Mouse (Mus musculus) lung, embryonic 14.5 days (tissue): ENCODE measurements around the gene Sufu. TPM values are rescaled to one million over a fixed set of nuclear protein-coding genes. Genes with fewer than 3 reads are reported as not detected.
A peak's percentile ranks its signal among the peaks of the same experiment; 100 is the strongest.

ENCODE experiments used
- ATAC-seq: fragments of 200-750 bp; cut with Nextera tagmentation; 2 replicates; pipeline ENCODE4 v1.8.0; 2017; ENCODE audit warnings: mild to moderate bottlenecking, moderate TSS enrichment, moderate library complexity; ENCODE audit not compliant: insufficient read depth
- DNase-seq: peaks from one replicate; pipeline ENCODE4 v3.0.0-alpha.2; 2015
- H3K27ac ChIP-seq: fragments of 300-500 bp; sonication (generic); 2 replicates; pipeline ENCODE4 v1.5.1; 2014; ENCODE audit warnings: low read depth, mild to moderate bottlenecking, moderate library complexity
- H3K27me3 ChIP-seq: fragments of 300-500 bp; sonication (generic); 2 replicates; pipeline ENCODE4 v1.6.1; 2014; ENCODE audit warnings: low read length, control low read depth; ENCODE audit not compliant: insufficient read depth
- H3K36me3 ChIP-seq: fragments of 300-500 bp; sonication (generic); 2 replicates; pipeline ENCODE4 v1.6.1; 2014; ENCODE audit warnings: control low read depth; ENCODE audit not compliant: insufficient read depth
- H3K4me1 ChIP-seq: fragments of 300-500 bp; sonication (generic); 2 replicates; pipeline ENCODE4 v1.6.1; 2014; ENCODE audit warnings: antibody characterized with exemption, control low read depth; ENCODE audit not compliant: insufficient read depth
- H3K4me2 ChIP-seq: fragments of 300-500 bp; sonication (generic); 2 replicates; pipeline ENCODE4 v1.6.1; 2014; ENCODE audit warnings: mild to moderate bottlenecking
- H3K4me3 ChIP-seq: fragments of 300-500 bp; sonication (generic); 2 replicates; pipeline ENCODE4 v1.5.1; 2014; ENCODE audit warnings: low read depth, low read length
- H3K9ac ChIP-seq: fragments of 300-500 bp; sonication (generic); 2 replicates; pipeline ENCODE4 v1.6.1; 2014
- H3K9me3 ChIP-seq: fragments of 300-500 bp; sonication (generic); 2 replicates; pipeline ENCODE4 v1.6.1; 2016; ENCODE audit warnings: low read depth, low read length, control low read depth
- CTCF ChIP-seq: IDR thresholded peaks from 2 replicates; pipeline ENCODE4 v1.5.1; 2016; ENCODE audit warnings: antibody characterized with exemption, low read depth
- WGBS: fragments of 180-500 bp; shearing (Covaris S2); extraction: QIAGEN DNeasy Blood & Tissue Kit; methylation state at CpG from one replicate; pipeline ENCODE4 v1.1.7; 2014; 5-methylcytosine and 5-hydroxymethylcytosine counted together
- polyA plus RNA-seq: library from polyadenylated mRNA; unstranded; fragments of >200 nt; fragmentation: Nextera tagmentation; extraction: Ambion mirVana; gene quantifications from 2 replicates; pipeline ENCODE4 v1.2.1, GENCODE M21; 2014

Sufu gene
- polyA plus RNA-seq, 1 experiment from 2014 or later: 47.5 TPM

DNA sequence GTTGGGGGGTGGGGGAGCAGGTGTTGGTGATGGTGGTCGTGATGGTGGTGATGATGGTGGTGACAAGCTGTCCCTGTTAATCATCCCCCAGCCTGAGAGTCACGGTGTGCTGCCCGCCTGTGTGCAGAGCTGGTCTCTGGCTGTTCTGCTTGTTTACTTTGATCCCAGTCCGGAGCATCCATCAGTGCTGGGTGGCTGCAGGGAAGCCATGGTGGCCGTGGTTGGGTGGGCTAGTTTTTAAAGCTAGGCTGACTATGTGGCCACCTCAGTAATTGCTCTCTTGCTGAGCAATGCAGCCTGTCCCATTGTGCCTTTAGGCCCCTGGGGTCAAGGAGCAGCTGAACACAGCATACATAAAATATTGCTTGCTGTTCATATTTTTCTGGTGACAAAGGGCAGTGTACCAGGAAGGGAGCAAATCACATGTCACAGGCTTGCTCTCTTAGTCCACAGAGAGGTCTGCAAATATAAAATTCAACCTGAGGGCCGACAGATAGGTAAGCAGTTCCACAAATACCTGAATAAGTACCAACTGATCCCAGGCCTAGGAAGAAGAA, 137.9 kb downstream of the Sufu start:
- peaks cover 7% of the 10 kb centered on the region; the same call in 1 of the 2 replicates for H3K36me3 ChIP-seq
- H3K27me3 ChIP-seq: no peaks in the 10 kb centered on the region
- 37% methylated on average over 6 of the region's 6 CpGs for WGBS
- H3K9ac ChIP-seq: no peak overlapping the region
- H3K4me1 ChIP-seq: peaks cover 37% of the 10 kb centered on the region
- H3K4me3 ChIP-seq: no peak overlapping the region
- no peak overlapping the region for H3K27ac ChIP-seq
- no peaks in the 10 kb centered on the region for H3K9me3 ChIP-seq
- no peak for TF ChIP-seq CTCF
- ATAC-seq: no peak
- no peak for DNase-seq
- no peak overlapping the region for H3K4me2 ChIP-seq

GRCm38 (mm10) chr19:46537357-46537756, 140.7 kb downstream of the Sufu start:
- H3K36me3 ChIP-seq: peaks cover 32% of the 10 kb centered on the region
- peaks cover 11% of the 10 kb centered on the region for H3K4me1 ChIP-seq
- H3K9me3 ChIP-seq: no peaks in the 10 kb centered on the region
- no peak for ATAC-seq
- DNase-seq: no peak
- H3K27me3 ChIP-seq: no peaks in the 10 kb centered on the region
- H3K27ac ChIP-seq: no peak overlapping the region
- no peak for TF ChIP-seq CTCF
- no peak overlapping the region for H3K4me3 ChIP-seq
- H3K4me2 ChIP-seq: no peak overlapping the region
- WGBS: 88% methylated on average over 9 of the region's 9 CpGs
- H3K9ac ChIP-seq: no peak overlapping the region

GRCm38 (mm10) chr19:46538213-46538612, 141.5 kb downstream of the Sufu start:
- Histone ChIP-seq H3K4me1 (0 out of 2 replicates have a peak, but pooled peaks cover 3% of the 10 kb centered on the region), H3K36me3 (peaks cover 40% of the 10 kb centered on the region), H3K9me3 (no peaks in the 10 kb centered on the region), H3K27me3 (no peaks in the 10 kb centered on the region), H3K9ac (no peak overlapping the region), H3K27ac (no peak overlapping the region), H3K4me3 (no peak overlapping the region), H3K4me2 (no peak overlapping the region)
- ATAC-seq (no peak; the same call in 1 of the 2 replicates), DNase-seq (peak; percentile 37)
- TF ChIP-seq CTCF: peak; percentile 54
- 76% methylated on average over 6 of the region's 6 CpGs for WGBS

Other genes starting within 250 kb of the Sufu start
- gene Pitx3, start 248.6 kb upstream of the Sufu start, polyA plus RNA-seq: 0.41 and 0.82 TPM in 2 replicates
- gene Gbf1, start 244.4 kb upstream of the Sufu start, polyA plus RNA-seq: 63.6 and 66.4 TPM in 2 replicates
- 7.7 TPM in 2 replicates for gene Nfkb2, start 92.6 kb upstream of the Sufu start, polyA plus RNA-seq
- 9.9 and 10.5 TPM in 2 replicates for gene Psd, start 69.7 kb upstream of the Sufu start, polyA plus RNA-seq
- gene Fbxl15, start 68.7 kb upstream of the Sufu start, polyA plus RNA-seq: 12.6 and 13.1 TPM in 2 replicates
- 132 and 145 TPM in 2 replicates for gene Cuedc2, start 58.2 kb upstream of the Sufu start, polyA plus RNA-seq
- 9.9 and 11.6 TPM in 2 replicates for gene Mfsd13a, start 55.8 kb upstream of the Sufu start, polyA plus RNA-seq
- gene 2310034G01Rik, start 46.6 kb upstream of the Sufu start, polyA plus RNA-seq: 1.1 and 1.3 TPM in 2 replicates
- 148 and 149 TPM in 2 replicates for gene Actr1a, start 1.1 kb upstream of the Sufu start, polyA plus RNA-seq
- 28.3 and 31.0 TPM in 2 replicates for gene Trim8, start 104.8 kb downstream of the Sufu start, polyA plus RNA-seq
- gene Arl3, start 176.3 kb downstream of the Sufu start, polyA plus RNA-seq: 78.6 and 85.4 TPM in 2 replicates
- 22.2 and 24.9 TPM in 2 replicates for gene Sfxn2, start 176.5 kb downstream of the Sufu start, polyA plus RNA-seq
- 40.8 and 43.1 TPM in 2 replicates for gene Wbp1l, start 202.2 kb downstream of the Sufu start, polyA plus RNA-seq